Mouse (Mus musculus): ENCODE measurements at regions not wholly inside any gene's neighbourhood (a gene's known extent, or its start where the extent isn't known, plus 50 kb on each side); places are given as distances from the start of the nearest gene placed in this dataset.

DNA sequence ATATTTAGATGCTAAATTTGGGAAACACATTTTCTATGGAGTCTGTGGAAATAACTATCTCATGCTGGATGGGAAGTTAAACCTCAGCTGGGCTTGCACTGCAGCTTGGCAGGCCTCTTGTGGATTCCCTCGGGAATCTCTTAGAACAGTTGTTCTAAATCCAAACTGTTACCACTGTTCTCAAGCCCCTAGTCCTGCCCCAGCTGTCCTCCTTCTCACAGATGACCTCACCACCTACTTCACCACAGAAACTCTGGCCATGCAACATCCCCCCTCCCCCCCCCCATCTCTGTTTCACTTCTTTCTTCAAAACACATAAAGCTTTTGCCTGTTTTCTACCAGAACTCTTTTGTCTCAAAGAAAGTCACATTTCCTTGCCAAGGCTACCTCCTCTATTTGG lies 136.6 kb upstream of the Wdr44 start:
- peak; percentile 4 for DNase-seq (ENCODE audit: low read depth, low spot score)

- peak; percentile 22 for DNase-seq (ENCODE audit: low read depth, low spot score)
These were observed 127.3 kb upstream of the Wdr44 start for GRCm38 (mm10) chrX:23565581-23565980.

Data from brain, adult 2 months (tissue).